Mouse (Mus musculus) left cerebral cortex, adult 8-10 months (tissue): ENCODE results near the gene Ube2n. TPM values are rescaled to one million over a fixed set of nuclear protein-coding genes. Genes with fewer than 3 reads are reported as not detected.
A peak's percentile ranks its signal among the peaks of the same experiment; 100 is the strongest.

Source experiments
- DNase-seq, 2 experiments: peaks; one replicate each; pipeline ENCODE4 v3.0.0; 2022; ENCODE audit warnings: low spot score in 2 of 2
- total RNA-seq, 4 experiments: library from RNA; stranded (reverse); gene quantifications; 2 replicates each; pipeline ENCODE4 v1.2.4; 2022

The Ube2n gene
- total RNA-seq, 4 experiments from 2014 or later, result 181 to 234 (median 208) TPM

- DNase-seq, result no peak
Observed at GRCm38 (mm10) chr10:95557337-95557828, 42.4 kb downstream of the Ube2n start.

- no peak for DNase-seq
Observed at GRCm38 (mm10) chr10:95559426-95559825, 44.5 kb downstream of the Ube2n start.

GRCm38 (mm10) chr10:95560394-95560983 lies 45.5 kb downstream of the Ube2n start:
- no peak for DNase-seq

GRCm38 (mm10) chr10:95561616-95562015 lies 46.7 kb downstream of the Ube2n start:
- no peak for DNase-seq

- DNase-seq, result no peak
Observed at GRCm38 (mm10) chr10:95562395-95562794, 47.5 kb downstream of the Ube2n start.

GRCm38 (mm10) chr10:95562859-95563841 lies 48.2 kb downstream of the Ube2n start:
- DNase-seq, result peak in 1 of 2 experiments; percentile 32

- DNase-seq, result peak; percentile 63 to 71
Observed at GRCm38 (mm10) chr10:95563851-95564845, 49.2 kb downstream of the Ube2n start, which contains the start of gene Nudt4. TSS of gene Nudt4 (minus strand) at chr10:95564146.

GRCm38 (mm10) chr10:95565156-95565854 lies 50.4 kb downstream of the Ube2n start:
- DNase-seq, result no peak

GRCm38 (mm10) chr10:95566786-95567185 lies 51.8 kb downstream of the Ube2n start:
- DNase-seq, result no peak

- no peak for DNase-seq
Observed at GRCm38 (mm10) chr10:95567550-95567949, 52.6 kb downstream of the Ube2n start.

- DNase-seq, result no peak
Observed at GRCm38 (mm10) chr10:95568016-95568415, 53.1 kb downstream of the Ube2n start.

- no peak for DNase-seq
Observed at GRCm38 (mm10) chr10:95569441-95569840, 54.5 kb downstream of the Ube2n start.

- DNase-seq, result no peak
Observed at GRCm38 (mm10) chr10:95574994-95575393, 60.0 kb downstream of the Ube2n start.

- no peak for DNase-seq
Observed at GRCm38 (mm10) chr10:95575839-95576380, 61.0 kb downstream of the Ube2n start.

- DNase-seq, result no peak
Observed at GRCm38 (mm10) chr10:95576876-95577566, 62.1 kb downstream of the Ube2n start.

- DNase-seq, result no peak
Observed at GRCm38 (mm10) chr10:95577567-95577950, 62.6 kb downstream of the Ube2n start.

- no peak for DNase-seq
Observed at GRCm38 (mm10) chr10:95585554-95585953, 70.6 kb downstream of the Ube2n start.

- no peak for DNase-seq
Observed at GRCm38 (mm10) chr10:95587509-95588220, 72.7 kb downstream of the Ube2n start.

GRCm38 (mm10) chr10:95589196-95589595 lies 74.3 kb downstream of the Ube2n start:
- no peak for DNase-seq
